Mouse (Mus musculus) E14TG2a.4 (cell line): Measurements from ENCODE around the gene Wwox.

ENCODE experiments used
- CTCF ChIP-seq: conservative IDR thresholded peaks from 2 replicates; pipeline ENCODE4 v1.5.1; 2014; ENCODE audit warnings: low read length
- NANOG ChIP-seq: IDR thresholded peaks from 2 replicates; pipeline ENCODE4 v1.6.1; 2014; ENCODE audit warnings: borderline replicate concordance, low read length, mixed read lengths
- POU5F1 ChIP-seq: IDR thresholded peaks from 2 replicates; pipeline ENCODE4 v1.6.1; 2014; ENCODE audit warnings: low read length, borderline replicate concordance

GRCm38 (mm10) chr8:115362518-115362917, 923.1 kb downstream of the Wwox start:
- no peak for TF ChIP-seq CTCF
- TF ChIP-seq NANOG: no peak
- no peak for TF ChIP-seq POU5F1
